Mouse (Mus musculus) Patski (cell line): Measurements from ENCODE around the gene Megf8. TPM values are rescaled to one million over a fixed set of nuclear protein-coding genes. Genes with fewer than 3 reads are reported as not detected.
"Not testable (repeated sequence)": the region's sequence is repeated elsewhere in the genome, so short reads cannot be mapped to it uniquely, and the experiment has no call there.

Experiments
- ATAC-seq: fragments of 100-300 bp; one replicate; pipeline ENCODE4 v1.8.0; 2021
- CTCF ChIA-PET: fragments of 350-600 bp; sonication (Branson Sonifier 250); formaldehyde crosslinking; loops from one replicate; lab custom pipeline; 2022; ENCODE audit warnings: inconsistent platforms; lab: Charles Lee
- POLR2A ChIA-PET: fragments of 350-600 bp; sonication (Branson Sonifier 250); formaldehyde crosslinking; loops from one replicate; lab custom pipeline; 2022; ENCODE audit warnings: antibody characterized with exemption, inconsistent platforms; lab: Charles Lee
- DNase-seq: peaks from one replicate; pipeline ENCODE4 v3.0.0-alpha.2; 2011; ENCODE audit warnings: low read depth, low spot score
- H3K27me3 ChIP-seq: fragments of 371-371 bp; one replicate; pipeline ENCODE4 v1.5.1; 2021
- CTCF ChIP-seq: fragments of 100-300 bp; IDR thresholded peaks from one replicate; pipeline ENCODE4 v1.5.1; 2021
- in situ Hi-C: fragments of 300-500 bp; cut with MboI; formaldehyde crosslinking; loops from 3 replicates; pipeline ENCODE4 v1.11.1; 2018; ENCODE audit warnings: low pct_unique_long_range_greater_than_20kb, mixed read lengths
- polyA plus RNA-seq: library from polyadenylated mRNA; unstranded; gene quantifications from one replicate; pipeline ENCODE4 v1.2.3, GENCODE M21; 2021

Megf8 gene
- polyA plus RNA-seq, 1 experiment from 2014 or later: 105 TPM

DNA sequence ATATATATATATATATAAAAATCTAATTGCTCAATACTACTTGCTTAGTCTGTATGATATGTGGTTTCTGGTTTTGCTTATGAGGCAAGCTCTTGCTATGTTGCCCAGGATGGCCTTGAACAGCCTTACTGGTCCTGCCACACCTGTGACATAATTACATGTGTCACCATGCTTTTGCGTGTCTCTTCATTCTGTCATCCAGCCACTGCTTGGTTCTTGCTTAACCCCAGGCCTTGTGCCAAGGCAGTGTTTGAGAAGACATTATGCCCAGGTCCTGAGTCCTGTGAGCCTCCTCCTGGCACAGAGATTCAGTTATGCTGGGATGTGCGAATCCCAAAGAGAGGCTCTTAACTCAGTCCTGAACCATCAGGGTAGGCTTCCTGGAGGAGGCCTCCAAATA is 6.3 kb downstream of the Megf8 start:
- ATAC-seq (no peak), DNase-seq (no peak)
- CTCF ChIA-PET: interaction anchor here (0.9 kb wide), 1 partner anchor 10 kb away, joined by 3 read pairs; no protein-coding TSS in a partner anchor
- no peaks in the 10 kb centered on the region for H3K27me3 ChIP-seq
- in situ Hi-C loops: no loop called here
- POLR2A ChIA-PET: no interaction called here
- no peak for TF ChIP-seq CTCF

DNA sequence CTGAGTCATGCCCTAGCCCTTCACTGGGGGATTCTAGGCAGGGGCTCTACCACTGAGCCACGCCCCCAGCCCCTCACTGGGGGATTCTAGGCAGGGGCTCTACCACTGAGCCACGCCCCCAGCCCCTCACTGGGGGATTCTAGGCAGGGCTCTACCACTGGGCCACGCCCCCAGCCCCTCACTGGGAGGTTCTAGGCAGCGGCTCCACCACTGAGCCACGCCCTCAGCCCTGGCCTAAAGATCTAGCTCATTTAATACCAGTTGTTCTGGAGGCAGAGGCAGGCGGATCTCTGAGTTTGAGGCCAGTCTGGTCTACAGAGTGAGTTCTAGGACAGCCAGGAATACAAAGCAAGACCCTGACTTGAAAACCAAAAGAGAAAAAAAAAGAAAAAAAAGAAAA is 8.5 kb downstream of the Megf8 start:
- POLR2A ChIA-PET: interaction anchor here (0.7 kb wide), 1 partner anchor 8 kb away, joined by 5 read pairs; no protein-coding TSS in a partner anchor
- in situ Hi-C loops, DNase-seq, ATAC-seq, H3K27me3 ChIP-seq, CTCF ChIA-PET: not testable (repeated sequence)

DNA sequence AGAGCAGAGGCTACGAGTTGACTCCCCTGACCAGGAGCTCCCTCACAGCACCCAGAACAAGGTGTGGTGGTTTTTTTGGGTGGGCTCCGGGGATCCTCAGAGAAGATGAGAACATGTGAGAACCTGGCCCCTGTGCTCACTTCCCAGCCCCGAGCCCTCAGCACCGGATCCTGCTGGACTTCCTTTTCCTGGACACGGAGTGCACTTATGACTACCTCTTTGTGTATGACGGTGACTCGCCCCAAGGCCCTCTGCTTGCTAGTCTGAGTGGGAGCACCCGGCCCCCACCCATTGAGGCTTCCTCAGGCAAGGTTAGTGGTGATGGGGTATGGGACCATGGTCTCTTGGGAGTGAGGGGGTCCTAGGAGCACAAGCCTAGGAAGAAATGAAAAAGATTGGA is 9.3 kb downstream of the Megf8 start:
- in situ Hi-C loops: no loop called here
- CTCF ChIA-PET: no interaction called here

DNA sequence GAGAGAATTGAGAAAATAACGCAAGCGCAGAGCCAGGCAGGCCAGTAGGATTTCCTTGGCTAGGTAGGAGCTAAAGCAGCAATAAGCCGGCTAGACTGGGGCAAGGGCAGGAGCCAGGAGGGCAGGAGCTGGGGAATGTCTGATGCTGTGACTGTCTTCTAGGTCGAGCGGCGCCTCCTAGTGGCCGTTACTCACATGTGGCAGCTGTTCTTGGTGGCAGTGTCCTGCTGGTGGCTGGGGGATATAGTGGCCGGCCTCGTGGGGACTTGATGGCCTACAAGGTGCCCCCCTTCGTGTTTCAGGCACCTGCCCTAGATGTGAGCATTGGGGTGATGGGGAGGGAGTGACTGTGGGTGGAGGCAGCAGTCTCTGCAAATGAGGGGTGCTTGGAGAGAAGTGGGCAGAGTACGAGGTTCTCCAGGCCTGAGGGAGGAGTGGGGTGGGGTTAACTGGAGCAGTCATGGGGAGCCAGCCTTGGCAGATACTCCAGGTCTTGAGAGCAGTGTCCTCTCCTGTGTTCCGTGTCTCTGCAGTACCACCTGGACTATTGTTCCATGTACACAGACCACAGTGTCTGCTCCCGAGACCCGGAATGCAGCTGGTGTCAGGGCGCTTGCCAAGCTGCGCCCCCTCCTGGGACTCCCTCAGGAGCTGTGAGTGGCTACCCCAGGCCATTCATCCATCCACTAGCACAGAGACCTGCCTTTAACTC is 16.8 kb downstream of the Megf8 start:
- ChIA-PET CTCF (interaction anchor here (0.7 to 3.2 kb wide), 15 partner anchors 10 to 95 kb away, joined by 3 to 11 read pairs (median 4); partner anchors contain the start of gene Pafah1b3), POLR2A (interaction anchor here (1.3 kb wide), 1 partner anchor 33 kb away, joined by 4 read pairs; no protein-coding TSS in a partner anchor)
- in situ Hi-C loops: no loop called here
- peak; percentile 15 for DNase-seq
- no peaks in the 10 kb centered on the region for H3K27me3 ChIP-seq
- no peak for TF ChIP-seq CTCF
- ATAC-seq: peak; percentile 52

More for the DNA sequence above, 9.3 kb downstream of the Megf8 start:
- POLR2A ChIA-PET: interaction anchor here (0.6 to 0.7 kb wide), 2 partner anchors 9 to 38 kb away, joined by 3 to 5 read pairs; no protein-coding TSS in a partner anchor
- no peak for TF ChIP-seq CTCF
- no peak for ATAC-seq
- H3K27me3 ChIP-seq: no peaks in the 10 kb centered on the region
- no peak for DNase-seq

DNA sequence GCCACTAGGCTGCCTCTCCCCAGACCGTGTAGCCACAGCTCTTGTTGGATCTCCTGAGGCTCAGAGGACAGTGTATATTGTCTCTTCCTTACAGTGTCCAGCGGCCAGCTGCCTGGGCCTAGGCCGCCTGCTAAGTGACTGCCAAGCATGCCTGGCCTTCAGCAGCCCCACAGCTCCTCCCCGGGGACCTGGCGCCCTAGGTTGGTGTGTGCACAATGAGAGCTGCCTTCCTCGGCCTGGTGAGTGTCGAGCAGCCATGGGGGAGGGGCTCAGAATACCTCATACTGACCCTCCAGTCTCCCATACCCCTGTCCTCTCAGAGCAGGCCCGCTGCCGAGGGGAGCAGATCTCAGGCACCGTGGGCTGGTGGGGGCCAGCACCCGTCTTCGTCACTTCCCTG is 17.5 kb downstream of the Megf8 start:
- DNase-seq (no peak), ATAC-seq (no peak)
- no peak for TF ChIP-seq CTCF
- CTCF ChIA-PET: interaction anchor here (0.8 to 3.2 kb wide), 8 partner anchors 10 to 52 kb away, joined by 3 to 11 read pairs (median 3); partner anchors contain the start of gene Pafah1b3
- in situ Hi-C loops: no loop called here
- no peaks in the 10 kb centered on the region for H3K27me3 ChIP-seq
- POLR2A ChIA-PET: interaction anchor here (1.3 kb wide), 1 partner anchor 32 kb away, joined by 4 read pairs; no protein-coding TSS in a partner anchor

DNA sequence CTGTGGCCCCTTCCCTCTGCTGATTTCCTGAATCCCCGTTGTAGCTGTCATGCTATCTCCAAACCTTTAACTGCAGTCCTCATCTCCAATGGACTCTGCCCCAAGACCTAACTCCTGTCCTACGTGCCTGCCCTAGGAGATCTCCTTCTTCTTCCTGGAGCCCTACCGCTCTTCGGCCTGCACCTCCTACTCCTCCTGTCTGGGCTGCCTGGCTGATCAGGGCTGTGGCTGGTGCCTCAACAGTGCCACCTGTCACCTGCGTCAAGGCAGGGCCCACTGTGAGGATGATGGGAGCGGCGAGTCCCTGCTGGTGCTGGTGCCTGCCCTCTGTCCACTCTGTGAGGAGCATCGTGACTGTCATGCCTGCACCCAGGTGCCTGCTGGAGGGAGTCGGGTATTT is 22.4 kb downstream of the Megf8 start:
- DNase-seq: no peak
- in situ Hi-C loops: no loop called here
- POLR2A ChIA-PET: no interaction called here
- CTCF ChIA-PET: interaction anchor here (1.4 kb wide), 1 partner anchor 8 kb away, joined by 4 read pairs; no protein-coding TSS in a partner anchor
- TF ChIP-seq CTCF: no peak
- no peak for ATAC-seq
- no peaks in the 10 kb centered on the region for H3K27me3 ChIP-seq

DNA sequence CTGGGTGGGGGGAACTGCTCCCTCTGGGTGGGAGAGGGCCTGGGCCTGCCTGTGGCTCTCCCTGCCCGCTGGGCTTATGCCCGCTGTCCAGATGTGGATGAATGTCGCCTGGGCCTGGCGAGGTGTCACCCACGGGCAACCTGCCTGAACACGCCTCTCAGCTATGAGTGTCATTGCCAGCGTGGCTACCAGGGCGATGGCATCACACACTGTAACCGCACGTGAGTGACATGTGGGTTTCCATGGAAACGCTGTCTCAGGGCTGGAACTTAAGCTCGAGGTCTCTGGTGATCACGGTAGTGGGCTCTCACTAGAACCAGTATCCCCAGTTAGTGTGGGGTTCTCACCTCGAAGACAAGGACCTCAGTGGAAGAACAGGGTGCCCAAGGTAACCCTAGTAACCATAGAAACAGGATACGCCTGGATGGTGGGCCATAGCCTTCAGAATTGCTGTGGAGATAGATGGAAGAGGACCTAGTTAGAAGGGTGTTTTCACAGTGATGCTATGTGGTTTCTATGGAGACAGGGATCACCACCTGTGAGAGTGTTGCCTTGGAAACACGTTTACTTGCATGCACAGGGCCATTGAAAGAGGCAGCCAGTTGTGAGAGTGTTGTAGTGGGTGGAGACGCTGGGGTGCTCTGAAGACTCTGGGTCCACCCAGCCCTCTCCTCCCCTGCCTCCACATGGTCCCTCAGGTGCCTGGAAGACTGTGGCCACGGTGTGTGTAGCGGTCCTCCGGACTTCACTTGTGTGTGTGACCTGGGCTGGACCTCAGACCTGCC is 24.2 kb downstream of the Megf8 start:
- ATAC-seq: no peak
- ChIA-PET POLR2A (no interaction called here), CTCF (no interaction called here)
- no peak for DNase-seq
- no peaks in the 10 kb centered on the region for H3K27me3 ChIP-seq
- in situ Hi-C loops: no loop called here
- TF ChIP-seq CTCF: no peak

DNA sequence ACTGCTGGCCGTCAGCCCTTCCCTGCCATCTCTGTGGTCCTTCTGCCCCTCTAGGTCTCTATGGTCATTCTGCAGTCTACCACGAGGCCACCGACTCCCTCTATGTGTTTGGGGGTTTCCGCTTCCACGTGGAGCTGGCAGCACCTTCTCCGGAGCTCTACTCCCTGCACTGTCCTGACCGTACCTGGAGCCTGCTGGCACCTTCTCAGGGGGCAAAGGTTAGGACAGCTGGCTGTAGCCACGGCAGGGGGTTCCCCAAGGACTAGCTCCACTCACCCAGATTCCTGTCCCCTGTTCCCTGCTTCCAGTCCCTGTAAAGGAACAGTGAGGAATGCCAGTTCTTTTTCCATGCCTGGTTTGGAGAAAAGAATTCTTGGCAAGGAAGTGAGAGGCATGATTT is 31.9 kb downstream of the Megf8 start:
- no peaks in the 10 kb centered on the region for H3K27me3 ChIP-seq
- CTCF ChIA-PET: interaction anchor here (2.7 kb wide), 1 partner anchor 14 kb away, joined by 11 read pairs; no protein-coding TSS in a partner anchor
- no peak for TF ChIP-seq CTCF
- in situ Hi-C loops: no loop called here
- POLR2A ChIA-PET: interaction anchor here (1.4 to 1.6 kb wide), 2 partner anchors 18 to 20 kb away, joined by 3 read pairs; no protein-coding TSS in a partner anchor
- DNase-seq (no peak), ATAC-seq (no peak)

DNA sequence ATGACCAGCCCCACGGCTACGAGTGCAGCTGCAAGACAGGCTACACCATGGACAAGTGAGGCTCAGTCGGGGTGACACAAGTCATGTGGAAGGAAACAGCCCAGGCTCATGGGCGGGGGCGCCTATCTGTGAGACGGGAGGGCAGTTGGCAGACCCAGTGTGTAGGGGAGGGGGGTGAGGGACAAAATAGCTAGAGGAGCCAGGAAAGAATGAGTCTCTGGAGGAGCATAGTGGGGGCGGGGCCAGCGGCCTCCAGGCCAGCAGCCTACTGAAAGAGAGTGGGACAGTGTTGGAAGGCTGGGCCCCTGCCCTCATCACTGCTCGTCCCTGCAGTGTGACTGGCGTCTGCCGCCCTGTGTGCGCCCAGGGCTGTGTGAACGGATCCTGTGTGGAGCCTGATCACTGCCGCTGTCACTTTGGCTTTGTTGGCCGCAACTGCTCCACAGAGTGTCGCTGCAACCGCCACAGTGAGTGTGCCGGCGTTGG is 41.8 kb downstream of the Megf8 start:
- CTCF ChIA-PET: interaction anchor here (1.2 kb wide), 1 partner anchor 11 kb away, joined by 3 read pairs; no protein-coding TSS in a partner anchor

DNA sequence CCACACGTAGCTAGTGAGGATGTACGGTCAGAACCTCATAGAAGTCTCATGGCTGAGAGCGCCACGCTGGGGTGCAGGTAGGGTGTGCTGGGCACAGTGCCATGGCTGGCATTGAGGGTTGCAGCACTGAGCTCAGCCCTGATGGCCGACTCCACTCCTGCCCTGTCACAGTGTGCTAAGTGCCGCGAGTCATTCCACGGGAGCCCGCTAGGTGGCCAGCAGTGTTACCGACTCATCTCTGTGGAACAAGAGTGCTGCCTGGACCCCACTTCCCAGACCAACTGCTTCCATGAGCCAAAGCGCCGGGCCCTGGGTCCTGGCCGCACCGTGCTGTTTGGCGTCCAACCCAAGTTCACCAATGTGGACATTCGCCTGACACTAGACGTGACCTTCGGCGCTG is 46.2 kb downstream of the Megf8 start:
- DNase-seq: no peak
- no peak for TF ChIP-seq CTCF
- in situ Hi-C loops: no loop called here

More for the DNA sequence above, 41.8 kb downstream of the Megf8 start:
- no peak for DNase-seq
- no peaks in the 10 kb centered on the region for H3K27me3 ChIP-seq
- no peak for TF ChIP-seq CTCF
- ATAC-seq: no peak
- in situ Hi-C loops: no loop called here
- POLR2A ChIA-PET: no interaction called here

More for the DNA sequence above, 46.2 kb downstream of the Megf8 start:
- ATAC-seq: no peak
- ChIA-PET CTCF (no interaction called here), POLR2A (no interaction called here)
- H3K27me3 ChIP-seq: no peaks in the 10 kb centered on the region
